Mouse (Mus musculus): ENCODE results near the gene Cd4. TPM values are rescaled to one million over a fixed set of nuclear protein-coding genes. Genes with fewer than 3 reads are reported as not detected.
"Not testable (repeated sequence)": the region's sequence is repeated elsewhere in the genome, so short reads cannot be mapped to it uniquely, and the experiment has no call there.

The Cd4 gene
- polyA plus RNA-seq, 1 experiment from 2014 or later, result 0.27 TPM

- DNase-seq (ENCODE audit: low spot score), result no peak
- WGBS, result 33% methylated on average over 15 of the region's 15 CpGs
- peak; percentile 25 for ATAC-seq (ENCODE audit: low FRiP score)
These were observed 47.5 kb downstream of the Cd4 start, which contains the start of gene Gnb3 for GRCm38 (mm10) chr6:124840241-124841167. Gene Gnb3, minus strand, starts transcription at chr6:124840275.

GRCm38 (mm10) chr6:124839805-124840204 lies 48.2 kb downstream of the Cd4 start:
- Histone ChIP-seq H3K27me3 (ENCODE audit: control insufficient read depth, insufficient read depth, low read length) (no peaks in the 10 kb centered on the region), H3K4me3 (replicated peaks; ENCODE audit: low read length) (no peak overlapping the region), H3K27ac (no peak overlapping the region), H3K36me3 (replicated peaks; ENCODE audit: control insufficient read depth, insufficient read depth) (peaks cover 14% of the 10 kb centered on the region), H3K4me1 (replicated peaks; ENCODE audit: control insufficient read depth, insufficient read depth, low read length) (no peaks in the 10 kb centered on the region; the same call in 1 of the 2 replicates), H3K9me3 (ENCODE audit: control insufficient read depth, low read length) (no peaks in the 10 kb centered on the region), H3K9ac (0 out of 2 replicates have a peak overlapping the region, but pooled peaks have one; percentile 34), H3K4me2 (replicated peaks) (no peak overlapping the region)
- DNase-seq (ENCODE audit: low spot score) (no peak), ATAC-seq (ENCODE audit: low FRiP score) (peak; percentile 21)
- WGBS, result 11% methylated on average over 8 of the region's 8 CpGs

More at GRCm38 (mm10) chr6:124840241-124841167, 47.5 kb downstream of the Cd4 start, which contains the start of gene Gnb3:
- no peaks in the 10 kb centered on the region; the same call in 1 of the 2 replicates for H3K4me1 ChIP-seq (replicated peaks; ENCODE audit: control insufficient read depth, insufficient read depth, low read length)
- no peak within 1 kb of the TSS for H3K4me3 ChIP-seq (replicated peaks; ENCODE audit: low read length)
- H3K4me2 ChIP-seq (replicated peaks), result no peak within 1 kb of the TSS
- no peaks in the 10 kb centered on the region for H3K27me3 ChIP-seq (ENCODE audit: control insufficient read depth, insufficient read depth, low read length)
- H3K9me3 ChIP-seq (ENCODE audit: control insufficient read depth, low read length), result no peaks in the 10 kb centered on the region
- H3K27ac ChIP-seq, result no peak within 1 kb of the TSS
- peaks cover 17% of the 10 kb centered on the region for H3K36me3 ChIP-seq (replicated peaks; ENCODE audit: control insufficient read depth, insufficient read depth)
- H3K9ac ChIP-seq, result 0 out of 2 replicates have a peak within 1 kb of the TSS, but pooled peaks have one; percentile 34

DNA sequence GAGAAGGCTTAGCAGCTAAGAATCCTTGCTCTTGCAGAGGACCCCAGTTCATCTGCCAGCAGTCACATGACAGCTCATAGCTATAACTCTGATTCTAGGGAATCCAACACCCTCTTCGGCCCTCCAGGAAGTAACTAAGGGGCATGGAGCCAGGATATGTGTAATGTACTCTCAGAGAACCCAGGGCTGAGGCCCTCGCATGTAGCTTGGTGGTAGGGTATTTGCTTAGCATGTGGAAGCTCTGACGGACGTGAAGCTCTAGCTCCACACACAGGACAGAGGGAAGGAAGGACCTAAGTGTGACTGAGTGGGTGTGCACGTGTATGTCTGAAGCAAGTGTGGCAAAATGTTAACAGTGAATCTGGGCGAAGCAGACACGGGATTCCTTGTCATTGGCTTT lies 51.6 kb downstream of the Cd4 start:
- H3K4me3 ChIP-seq (replicated peaks; ENCODE audit: low read length), result no peak overlapping the region
- H3K9ac ChIP-seq, result no peak overlapping the region
- H3K27ac ChIP-seq, result no peak overlapping the region
- H3K27me3 ChIP-seq (ENCODE audit: control insufficient read depth, insufficient read depth, low read length), result no peaks in the 10 kb centered on the region
- WGBS, result 84% methylated on average over 7 of the region's 7 CpGs
- peaks cover 3% of the 10 kb centered on the region; the same call in 1 of the 2 replicates for H3K36me3 ChIP-seq (replicated peaks; ENCODE audit: control insufficient read depth, insufficient read depth)
- DNase-seq (ENCODE audit: low spot score), result no peak
- H3K4me1 ChIP-seq (replicated peaks; ENCODE audit: control insufficient read depth, insufficient read depth, low read length), result no peaks in the 10 kb centered on the region; the same call in 1 of the 2 replicates
- ATAC-seq (ENCODE audit: low FRiP score), result no peak
- no peak overlapping the region for H3K4me2 ChIP-seq (replicated peaks)
- no peaks in the 10 kb centered on the region for H3K9me3 ChIP-seq (ENCODE audit: control insufficient read depth, low read length)

- Histone ChIP-seq H3K4me1 (replicated peaks; ENCODE audit: control insufficient read depth, insufficient read depth, low read length) (peaks cover under 1% of the 10 kb centered on the region; the same call in 1 of the 2 replicates), H3K4me2 (replicated peaks) (no peak overlapping the region), H3K27me3 (ENCODE audit: control insufficient read depth, insufficient read depth, low read length) (no peaks in the 10 kb centered on the region), H3K9me3 (ENCODE audit: control insufficient read depth, low read length) (no peaks in the 10 kb centered on the region), H3K36me3 (replicated peaks; ENCODE audit: control insufficient read depth, insufficient read depth) (no peaks in the 10 kb centered on the region), H3K4me3 (replicated peaks; ENCODE audit: low read length) (no peak overlapping the region), H3K9ac (no peak overlapping the region), H3K27ac (no peak overlapping the region)
- ATAC-seq (ENCODE audit: low FRiP score) (no peak), DNase-seq (ENCODE audit: low spot score) (no peak)
- 66% methylated on average over 10 of the region's 10 CpGs for WGBS
These were observed 52.5 kb downstream of the Cd4 start for GRCm38 (mm10) chr6:124835531-124835930.

- H3K27me3 ChIP-seq (ENCODE audit: control insufficient read depth, insufficient read depth, low read length), result no peaks in the 10 kb centered on the region
- H3K9ac ChIP-seq, result no peak overlapping the region
- no peak for DNase-seq (ENCODE audit: low spot score)
- ATAC-seq (ENCODE audit: low FRiP score), result no peak
- no peaks in the 10 kb centered on the region for H3K9me3 ChIP-seq (ENCODE audit: control insufficient read depth, low read length)
- no peak overlapping the region for H3K27ac ChIP-seq
- H3K36me3 ChIP-seq (replicated peaks; ENCODE audit: control insufficient read depth, insufficient read depth), result no peaks in the 10 kb centered on the region
- no peak overlapping the region for H3K4me3 ChIP-seq (replicated peaks; ENCODE audit: low read length)
- no peak overlapping the region for H3K4me2 ChIP-seq (replicated peaks)
- H3K4me1 ChIP-seq (replicated peaks; ENCODE audit: control insufficient read depth, insufficient read depth, low read length), result peaks cover 5% of the 10 kb centered on the region; the same call in 1 of the 2 replicates
- WGBS, result 83% methylated on average over 6 of the region's 6 CpGs
These were observed 53.4 kb downstream of the Cd4 start for GRCm38 (mm10) chr6:124834512-124835081.

DNA sequence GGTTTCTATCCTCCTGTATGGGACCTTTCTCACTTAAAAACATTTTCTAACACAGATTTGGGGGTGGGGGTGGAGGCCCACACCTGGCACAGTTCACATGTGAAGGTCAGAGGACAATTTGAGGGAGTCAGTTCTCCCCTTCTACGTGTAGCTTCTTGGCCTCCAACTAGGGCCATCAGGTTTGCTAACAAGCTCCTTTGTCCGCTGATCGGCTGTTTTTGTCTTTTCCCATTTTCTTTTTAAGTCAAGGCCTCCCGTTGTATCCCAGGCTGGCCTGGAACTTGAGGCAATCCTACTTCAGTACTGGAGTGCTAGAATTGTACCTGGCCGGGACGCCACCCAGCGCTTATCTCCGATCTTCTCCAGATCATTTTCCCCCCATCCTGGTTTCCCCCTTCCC lies 56.4 kb downstream of the Cd4 start:
- Histone ChIP-seq H3K4me3 (replicated peaks; ENCODE audit: low read length) (no peak overlapping the region), H3K9me3 (ENCODE audit: control insufficient read depth, low read length) (no peaks in the 10 kb centered on the region), H3K4me2 (replicated peaks) (no peak overlapping the region), H3K36me3 (replicated peaks; ENCODE audit: control insufficient read depth, insufficient read depth) (0 out of 2 replicates have a peak, but pooled peaks cover 7% of the 10 kb centered on the region), H3K4me1 (replicated peaks; ENCODE audit: control insufficient read depth, insufficient read depth, low read length) (peaks cover 15% of the 10 kb centered on the region), H3K27me3 (ENCODE audit: control insufficient read depth, insufficient read depth, low read length) (no peaks in the 10 kb centered on the region), H3K9ac (no peak overlapping the region), H3K27ac (no peak overlapping the region)
- ATAC-seq (ENCODE audit: low FRiP score) (no peak), DNase-seq (ENCODE audit: low spot score) (no peak)
- WGBS, result 95% methylated on average over 8 of the region's 8 CpGs

- not testable (repeated sequence) for H3K27me3 ChIP-seq (ENCODE audit: control insufficient read depth, insufficient read depth, low read length); DNase-seq (ENCODE audit: low spot score); H3K9ac ChIP-seq; H3K36me3 ChIP-seq (replicated peaks; ENCODE audit: control insufficient read depth, insufficient read depth); H3K27ac ChIP-seq; ATAC-seq (ENCODE audit: low FRiP score); H3K9me3 ChIP-seq (ENCODE audit: control insufficient read depth, low read length)
- peak overlapping the region; percentile 65; the same call in 1 of the 2 replicates for H3K4me2 ChIP-seq (replicated peaks)
- peaks cover 15% of the 10 kb centered on the region for H3K4me1 ChIP-seq (replicated peaks; ENCODE audit: control insufficient read depth, insufficient read depth, low read length)
- 94% methylated on average over 4 of the region's 4 CpGs for WGBS
- H3K4me3 ChIP-seq (replicated peaks; ENCODE audit: low read length), result 0 out of 2 replicates have a peak overlapping the region, but pooled peaks have one; percentile 4
These were observed 56.8 kb downstream of the Cd4 start for GRCm38 (mm10) chr6:124831199-124831598.

- Histone ChIP-seq H3K27ac (peak overlapping the region; percentile 83), H3K4me2 (replicated peaks) (peak overlapping the region; percentile 65), H3K9ac (peak overlapping the region; percentile 68), H3K27me3 (ENCODE audit: control insufficient read depth, insufficient read depth, low read length) (no peaks in the 10 kb centered on the region), H3K4me3 (replicated peaks; ENCODE audit: low read length) (peak overlapping the region; percentile 46), H3K9me3 (ENCODE audit: control insufficient read depth, low read length) (no peaks in the 10 kb centered on the region), H3K36me3 (replicated peaks; ENCODE audit: control insufficient read depth, insufficient read depth) (peaks cover 21% of the 10 kb centered on the region), H3K4me1 (replicated peaks; ENCODE audit: control insufficient read depth, insufficient read depth, low read length) (peaks cover 15% of the 10 kb centered on the region)
- under 1% methylated on average over 38 of the region's 38 CpGs for WGBS
- DNase-seq (ENCODE audit: low spot score) (peak; percentile 94), ATAC-seq (ENCODE audit: low FRiP score) (peak; percentile 84)
These were observed 58.0 kb downstream of the Cd4 start for GRCm38 (mm10) chr6:124829799-124830700.

Measured in hindbrain, embryonic 14.5 days (tissue).